Mouse (Mus musculus): ENCODE data around the gene Gdpgp1.
A peak's percentile ranks its signal among the peaks of the same experiment; 100 is the strongest.

Gene Gdpgp1

GRCm38 (mm10) chr7:80230196-80230595, 2.5 kb upstream of the Gdpgp1 start:
- DNase-seq, result no peak

- DNase-seq, result no peak
Measured at GRCm38 (mm10) chr7:80231971-80232488, 635 bp upstream of the Gdpgp1 start.

GRCm38 (mm10) chr7:80233799-80234198, 1.1 kb downstream of the Gdpgp1 start:
- DNase-seq, result no peak

- DNase-seq, result no peak
Measured at GRCm38 (mm10) chr7:80238542-80238941, 5.9 kb downstream of the Gdpgp1 start.

- no peak for DNase-seq
Measured at GRCm38 (mm10) chr7:80241661-80242060, 9.0 kb downstream of the Gdpgp1 start.

- no peak for DNase-seq
Measured at GRCm38 (mm10) chr7:80244851-80245250, 12.2 kb downstream of the Gdpgp1 start.

- peak; percentile 95 for DNase-seq
Measured at GRCm38 (mm10) chr7:80246148-80246721, 13.6 kb downstream of the Gdpgp1 start, which contains the start of gene Ttll13. TSS of gene Ttll13 (plus strand) at chr7:80246376.

- no peak for DNase-seq
Measured at GRCm38 (mm10) chr7:80246859-80247258, 14.2 kb downstream of the Gdpgp1 start.

- DNase-seq, result no peak
Measured at GRCm38 (mm10) chr7:80252437-80252836, 19.8 kb downstream of the Gdpgp1 start.

GRCm38 (mm10) chr7:80252886-80253285, 20.2 kb downstream of the Gdpgp1 start:
- no peak for DNase-seq

- DNase-seq, result no peak
Measured at GRCm38 (mm10) chr7:80255981-80256380, 23.3 kb downstream of the Gdpgp1 start.

- DNase-seq, result no peak
Measured at GRCm38 (mm10) chr7:80257706-80258105, 25.0 kb downstream of the Gdpgp1 start.

- peak; percentile 73 for DNase-seq
Measured at GRCm38 (mm10) chr7:80260625-80261371, 28.1 kb downstream of the Gdpgp1 start, which contains the start of gene Ngrn. TSS of gene Ngrn (plus strand) at chr7:80261215.

GRCm38 (mm10) chr7:80261372-80261990, 28.8 kb downstream of the Gdpgp1 start:
- DNase-seq, result no peak

- no peak for DNase-seq
Measured at GRCm38 (mm10) chr7:80264606-80265005, 31.9 kb downstream of the Gdpgp1 start.

GRCm38 (mm10) chr7:80267764-80268163, 35.1 kb downstream of the Gdpgp1 start:
- no peak for DNase-seq

- peak; percentile 93 for DNase-seq
Measured at GRCm38 (mm10) chr7:80268897-80269750, 36.5 kb downstream of the Gdpgp1 start, which contains the start of gene Vps33b. TSS of gene Vps33b (plus strand) at chr7:80269649.

- no peak for DNase-seq
Measured at GRCm38 (mm10) chr7:80269751-80270255, 37.1 kb downstream of the Gdpgp1 start.

- no peak for DNase-seq
Measured at GRCm38 (mm10) chr7:80273456-80273855, 40.8 kb downstream of the Gdpgp1 start.

- no peak for DNase-seq
Measured at GRCm38 (mm10) chr7:80276374-80276773, 43.7 kb downstream of the Gdpgp1 start.

GRCm38 (mm10) chr7:80280032-80280431, 47.4 kb downstream of the Gdpgp1 start:
- DNase-seq, result no peak

- no peak for DNase-seq
Measured at GRCm38 (mm10) chr7:80280998-80281397, 48.3 kb downstream of the Gdpgp1 start.
